Mouse (Mus musculus): ENCODE results near the gene Treml2. TPM values are rescaled to one million over a fixed set of nuclear protein-coding genes. Genes with fewer than 3 reads are reported as not detected.

The Treml2 gene
- polyA plus RNA-seq, 1 experiment from 2014 or later = not detected

- Histone ChIP-seq H3K4me2 (replicated peaks; ENCODE audit: low read depth, low read length) (no peak overlapping the region), H3K4me3 (ENCODE audit: low read length) (no peak overlapping the region), H3K27ac (ENCODE audit: low read depth, low read length) (no peak overlapping the region), H3K27me3 (ENCODE audit: control insufficient read depth, insufficient read depth, low read length) (no peaks in the 10 kb centered on the region), H3K4me1 (ENCODE audit: control insufficient read depth, insufficient read depth, low read length) (no peaks in the 10 kb centered on the region), H3K9me3 (ENCODE audit: control insufficient read depth, low read length) (no peaks in the 10 kb centered on the region), H3K9ac (ENCODE audit: low read depth, low read length) (no peak overlapping the region), H3K36me3 (ENCODE audit: control insufficient read depth, insufficient read depth, low read length) (no peaks in the 10 kb centered on the region)
- ATAC-seq (ENCODE audit: low FRiP score, low TSS enrichment) = no peak
- WGBS = 87% methylated on average over 2 of the region's 2 CpGs
Measured at GRCm38 (mm10) chr17:48332524-48332923, 33.2 kb downstream of the Treml2 start.

- no peaks in the 10 kb centered on the region for H3K4me1 ChIP-seq (ENCODE audit: control insufficient read depth, insufficient read depth, low read length)
- H3K9ac ChIP-seq (ENCODE audit: low read depth, low read length) = no peak overlapping the region
- H3K36me3 ChIP-seq (ENCODE audit: control insufficient read depth, insufficient read depth, low read length) = no peaks in the 10 kb centered on the region
- no peaks in the 10 kb centered on the region for H3K27me3 ChIP-seq (ENCODE audit: control insufficient read depth, insufficient read depth, low read length)
- no peak overlapping the region for H3K4me3 ChIP-seq (ENCODE audit: low read length)
- no peak overlapping the region for H3K27ac ChIP-seq (ENCODE audit: low read depth, low read length)
- 95% methylated on average over 4 of the region's 4 CpGs for WGBS
- no peak overlapping the region for H3K4me2 ChIP-seq (replicated peaks; ENCODE audit: low read depth, low read length)
- no peak for ATAC-seq (ENCODE audit: low FRiP score, low TSS enrichment)
- H3K9me3 ChIP-seq (ENCODE audit: control insufficient read depth, low read length) = no peaks in the 10 kb centered on the region
Measured at GRCm38 (mm10) chr17:48334186-48334585, 34.9 kb downstream of the Treml2 start.

- Histone ChIP-seq H3K27ac (ENCODE audit: low read depth, low read length) (no peak overlapping the region), H3K9me3 (ENCODE audit: control insufficient read depth, low read length) (no peaks in the 10 kb centered on the region), H3K4me3 (ENCODE audit: low read length) (no peak overlapping the region), H3K4me2 (replicated peaks; ENCODE audit: low read depth, low read length) (no peak overlapping the region), H3K9ac (ENCODE audit: low read depth, low read length) (no peak overlapping the region), H3K4me1 (ENCODE audit: control insufficient read depth, insufficient read depth, low read length) (no peaks in the 10 kb centered on the region), H3K36me3 (ENCODE audit: control insufficient read depth, insufficient read depth, low read length) (no peaks in the 10 kb centered on the region), H3K27me3 (ENCODE audit: control insufficient read depth, insufficient read depth, low read length) (no peaks in the 10 kb centered on the region)
- 2% methylated on average over 6 of the region's 6 CpGs for WGBS
- ATAC-seq (ENCODE audit: low FRiP score, low TSS enrichment) = peak; percentile 62; the same call in 1 of the 2 replicates
Measured at GRCm38 (mm10) chr17:48336857-48337256, 37.6 kb downstream of the Treml2 start.

- Histone ChIP-seq H3K27me3 (ENCODE audit: control insufficient read depth, insufficient read depth, low read length) (no peaks in the 10 kb centered on the region), H3K4me2 (replicated peaks; ENCODE audit: low read depth, low read length) (no peak overlapping the region), H3K9ac (ENCODE audit: low read depth, low read length) (no peak overlapping the region), H3K36me3 (ENCODE audit: control insufficient read depth, insufficient read depth, low read length) (no peaks in the 10 kb centered on the region), H3K27ac (ENCODE audit: low read depth, low read length) (no peak overlapping the region), H3K4me3 (ENCODE audit: low read length) (no peak overlapping the region), H3K4me1 (ENCODE audit: control insufficient read depth, insufficient read depth, low read length) (no peaks in the 10 kb centered on the region), H3K9me3 (ENCODE audit: control insufficient read depth, low read length) (no peaks in the 10 kb centered on the region)
- WGBS = 97% methylated on average over 1 of the region's 1 CpGs
- no peak for ATAC-seq (ENCODE audit: low FRiP score, low TSS enrichment)
Measured at GRCm38 (mm10) chr17:48340267-48340666, 41.0 kb downstream of the Treml2 start.

- Histone ChIP-seq H3K36me3 (ENCODE audit: control insufficient read depth, insufficient read depth, low read length) (no peaks in the 10 kb centered on the region), H3K4me1 (ENCODE audit: control insufficient read depth, insufficient read depth, low read length) (no peaks in the 10 kb centered on the region), H3K4me2 (replicated peaks; ENCODE audit: low read depth, low read length) (no peak overlapping the region), H3K27ac (ENCODE audit: low read depth, low read length) (no peak overlapping the region), H3K9me3 (ENCODE audit: control insufficient read depth, low read length) (no peaks in the 10 kb centered on the region), H3K9ac (ENCODE audit: low read depth, low read length) (no peak overlapping the region), H3K4me3 (ENCODE audit: low read length) (no peak overlapping the region), H3K27me3 (ENCODE audit: control insufficient read depth, insufficient read depth, low read length) (no peaks in the 10 kb centered on the region)
- no peak for ATAC-seq (ENCODE audit: low FRiP score, low TSS enrichment)
- 68% methylated on average over 3 of the region's 3 CpGs for WGBS
Measured at GRCm38 (mm10) chr17:48341947-48342346, 42.6 kb downstream of the Treml2 start.

- 91% methylated on average over 2 of the region's 2 CpGs for WGBS
- Histone ChIP-seq H3K4me1 (ENCODE audit: control insufficient read depth, insufficient read depth, low read length) (no peaks in the 10 kb centered on the region), H3K27me3 (ENCODE audit: control insufficient read depth, insufficient read depth, low read length) (no peaks in the 10 kb centered on the region), H3K4me2 (replicated peaks; ENCODE audit: low read depth, low read length) (no peak overlapping the region), H3K9ac (ENCODE audit: low read depth, low read length) (no peak overlapping the region), H3K9me3 (ENCODE audit: control insufficient read depth, low read length) (no peaks in the 10 kb centered on the region), H3K36me3 (ENCODE audit: control insufficient read depth, insufficient read depth, low read length) (no peaks in the 10 kb centered on the region), H3K27ac (ENCODE audit: low read depth, low read length) (no peak overlapping the region), H3K4me3 (ENCODE audit: low read length) (no peak overlapping the region)
- ATAC-seq (ENCODE audit: low FRiP score, low TSS enrichment) = no peak
Measured at GRCm38 (mm10) chr17:48343065-48343464, 43.8 kb downstream of the Treml2 start.

GRCm38 (mm10) chr17:48345824-48346223, 46.5 kb downstream of the Treml2 start:
- Histone ChIP-seq H3K4me2 (replicated peaks; ENCODE audit: low read depth, low read length) (no peak overlapping the region), H3K4me3 (ENCODE audit: low read length) (no peak overlapping the region), H3K36me3 (ENCODE audit: control insufficient read depth, insufficient read depth, low read length) (no peaks in the 10 kb centered on the region), H3K27me3 (ENCODE audit: control insufficient read depth, insufficient read depth, low read length) (no peaks in the 10 kb centered on the region), H3K9ac (ENCODE audit: low read depth, low read length) (no peak overlapping the region), H3K27ac (ENCODE audit: low read depth, low read length) (no peak overlapping the region), H3K9me3 (ENCODE audit: control insufficient read depth, low read length) (no peaks in the 10 kb centered on the region), H3K4me1 (ENCODE audit: control insufficient read depth, insufficient read depth, low read length) (no peaks in the 10 kb centered on the region)
- 79% methylated on average over 4 of the region's 4 CpGs for WGBS
- no peak for ATAC-seq (ENCODE audit: low FRiP score, low TSS enrichment)

- ATAC-seq (ENCODE audit: low FRiP score, low TSS enrichment) = no peak
- WGBS = 70% methylated on average over 5 of the region's 5 CpGs
- H3K4me1 ChIP-seq (ENCODE audit: control insufficient read depth, insufficient read depth, low read length) = no peaks in the 10 kb centered on the region
Measured at GRCm38 (mm10) chr17:48346231-48346630, 46.9 kb downstream of the Treml2 start, which contains the start of gene Trem2. Gene Trem2, plus strand, starts transcription at chr17:48346401.

GRCm38 (mm10) chr17:48346834-48347233, 47.5 kb downstream of the Treml2 start:
- Histone ChIP-seq H3K36me3 (ENCODE audit: control insufficient read depth, insufficient read depth, low read length) (no peaks in the 10 kb centered on the region), H3K4me2 (replicated peaks; ENCODE audit: low read depth, low read length) (no peak overlapping the region), H3K4me3 (ENCODE audit: low read length) (no peak overlapping the region), H3K27ac (ENCODE audit: low read depth, low read length) (no peak overlapping the region), H3K9me3 (ENCODE audit: control insufficient read depth, low read length) (no peaks in the 10 kb centered on the region), H3K4me1 (ENCODE audit: control insufficient read depth, insufficient read depth, low read length) (no peaks in the 10 kb centered on the region), H3K27me3 (ENCODE audit: control insufficient read depth, insufficient read depth, low read length) (no peaks in the 10 kb centered on the region), H3K9ac (ENCODE audit: low read depth, low read length) (no peak overlapping the region)
- WGBS = 57% methylated on average over 4 of the region's 4 CpGs
- ATAC-seq (ENCODE audit: low FRiP score, low TSS enrichment) = no peak

More at GRCm38 (mm10) chr17:48346231-48346630, 46.9 kb downstream of the Treml2 start, which contains the start of gene Trem2:
- H3K9me3 ChIP-seq (ENCODE audit: control insufficient read depth, low read length) = no peaks in the 10 kb centered on the region
- H3K36me3 ChIP-seq (ENCODE audit: control insufficient read depth, insufficient read depth, low read length) = no peaks in the 10 kb centered on the region
- no peak within 1 kb of the TSS for H3K4me3 ChIP-seq (ENCODE audit: low read length)
- no peaks in the 10 kb centered on the region for H3K27me3 ChIP-seq (ENCODE audit: control insufficient read depth, insufficient read depth, low read length)
- H3K4me2 ChIP-seq (replicated peaks; ENCODE audit: low read depth, low read length) = no peak within 1 kb of the TSS
- no peak within 1 kb of the TSS for H3K9ac ChIP-seq (ENCODE audit: low read depth, low read length)
- no peak within 1 kb of the TSS for H3K27ac ChIP-seq (ENCODE audit: low read depth, low read length)

Measured in kidney, embryonic 14.5 days (tissue).